Mouse (Mus musculus) liver, adult 2 months (tissue): ENCODE data around the gene Col28a1.

Experiments
- CTCF ChIP-seq: fragments of 200-500 bp; IDR thresholded peaks from 2 replicates; pipeline ENCODE4 v1.5.1; 2011; ENCODE audit warnings: low read depth, low read length, control low read depth
- POLR2A ChIP-seq: fragments of 200-500 bp; IDR thresholded peaks from 2 replicates; pipeline ENCODE4 v1.6.1; 2011; ENCODE audit warnings: low read length, control low read depth; ENCODE audit not compliant: insufficient read depth; ENCODE audit errors: extremely low read depth

- no peak for TF ChIP-seq CTCF
- TF ChIP-seq POLR2A = no peak
These were observed 17.1 kb downstream of the Col28a1 start for GRCm38 (mm10) chr6:8175346-8175745.
